Mouse (Mus musculus) kidney, adult 18-20 months (tissue): ENCODE data around the gene Grin3b.
A peak's percentile ranks its signal among the peaks of the same experiment; 100 is the strongest.

Experiments
- DNase-seq: peaks from one replicate; pipeline ENCODE4 v3.0.0; 2021

Gene Grin3b

DNA sequence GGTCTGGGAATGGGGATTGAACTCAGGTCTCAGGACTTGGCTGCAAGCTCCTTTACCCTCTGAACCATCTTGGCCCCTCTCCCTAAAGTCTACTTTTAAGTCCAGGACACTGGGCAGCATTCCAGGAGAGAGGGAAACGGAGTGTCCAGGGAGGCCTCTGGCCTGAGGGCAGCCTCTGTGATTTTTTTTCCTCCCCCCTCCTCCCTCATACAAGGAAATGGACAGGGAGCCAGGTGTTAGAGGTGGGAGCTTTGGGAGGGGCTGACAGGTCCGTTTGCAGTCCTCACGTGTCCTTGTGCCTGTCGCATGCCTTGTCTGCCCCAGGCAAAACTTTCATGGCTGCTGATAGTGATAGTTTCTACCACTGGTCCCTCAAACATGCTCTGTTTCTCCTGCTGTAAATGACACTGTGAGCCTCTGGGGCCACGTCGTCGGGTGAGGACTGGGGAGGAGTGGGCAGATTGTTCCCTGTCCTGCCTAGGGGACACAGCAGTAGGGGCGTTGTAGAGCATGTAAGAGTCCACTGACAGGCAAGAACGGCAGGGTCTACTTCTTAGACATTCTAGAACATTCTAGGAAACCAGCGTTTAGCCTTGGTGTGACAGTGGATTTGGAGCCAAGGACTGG lies 34.1 kb upstream of the Grin3b start:
- peak; percentile 77 for DNase-seq

DNA sequence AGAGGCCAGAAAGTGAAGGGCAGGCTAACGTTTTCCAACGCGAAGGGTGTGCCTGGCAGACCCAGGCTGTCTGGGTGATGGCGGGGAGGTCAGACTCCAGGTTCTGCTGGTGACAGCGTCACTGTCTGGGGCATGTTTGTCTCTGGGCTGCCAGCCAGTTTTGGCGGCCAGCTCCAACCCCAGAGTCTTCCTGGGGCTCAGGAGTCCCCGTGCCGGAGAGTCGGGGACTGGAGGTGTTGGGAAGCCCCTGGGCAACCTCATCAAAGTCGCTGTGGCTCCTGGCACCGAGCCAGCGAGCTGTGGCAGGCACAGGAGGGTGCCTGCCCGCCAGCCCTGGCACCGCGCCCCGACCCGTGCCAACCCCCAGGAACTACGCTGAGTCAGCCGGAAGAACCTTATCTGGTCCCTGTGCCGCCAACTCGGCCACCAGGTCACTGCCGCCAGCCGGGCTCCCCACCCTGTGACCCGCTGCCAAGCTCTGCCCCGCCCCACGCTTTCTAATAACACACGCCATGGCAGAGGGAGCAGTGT lies 33.5 kb upstream of the Grin3b start:
- DNase-seq = peak; percentile 84

DNA sequence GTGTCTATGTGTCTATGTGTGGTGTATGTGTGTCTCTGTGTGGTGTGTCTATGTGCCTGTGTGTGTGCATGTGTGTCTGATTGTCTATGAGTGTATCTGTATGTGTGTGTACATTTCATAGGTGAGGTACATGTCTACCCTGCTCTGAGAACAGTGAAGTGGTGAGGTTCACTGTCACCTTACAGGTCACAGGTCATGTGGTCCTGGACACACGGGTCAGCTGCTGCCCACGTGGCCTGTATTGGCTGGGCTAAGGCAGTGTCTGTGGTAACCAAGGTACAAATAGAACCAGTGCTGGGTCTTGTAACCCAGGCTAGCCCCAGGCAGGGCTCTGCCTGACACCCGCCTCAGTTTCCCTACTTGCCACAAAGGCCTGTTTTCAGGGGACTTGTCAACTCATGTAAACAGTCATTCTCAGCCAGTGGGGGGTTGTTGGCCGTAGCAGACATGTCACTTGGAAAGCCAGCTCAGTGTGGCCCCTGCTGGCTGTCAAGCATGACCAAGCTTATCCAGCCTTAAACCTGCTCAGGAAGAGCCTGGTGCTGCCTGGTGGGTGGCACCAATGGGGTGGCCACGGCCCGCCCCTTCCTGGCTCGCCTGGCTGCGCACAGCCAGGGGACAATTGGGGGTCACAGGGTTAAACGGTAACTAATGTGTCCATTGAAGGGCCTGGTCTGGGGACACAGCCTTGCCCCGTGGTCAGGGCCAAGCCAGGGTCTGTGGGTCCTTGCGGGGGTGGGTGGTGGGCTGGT lies 32.6 kb upstream of the Grin3b start:
- DNase-seq = peak; percentile 60

DNA sequence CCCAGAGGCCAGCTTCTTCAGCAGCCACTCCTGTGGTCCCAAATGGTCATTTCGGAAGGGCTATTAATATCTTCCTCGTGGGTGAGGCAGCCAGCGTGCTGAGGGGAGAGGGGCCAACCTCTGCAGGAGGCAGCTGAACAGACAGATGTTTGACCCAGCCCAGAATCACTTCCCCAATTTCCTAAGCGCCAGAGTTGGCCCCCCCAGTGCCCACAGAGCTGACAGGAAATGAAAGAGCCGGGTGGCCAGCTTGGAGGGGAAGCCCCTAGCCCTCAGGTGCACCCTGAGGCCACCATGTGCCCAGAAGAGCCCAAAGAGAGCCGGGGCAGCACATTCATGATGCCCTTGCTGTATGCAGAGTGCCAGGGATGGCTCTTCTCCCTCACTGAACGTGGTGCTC lies 29.8 kb upstream of the Grin3b start:
- no peak for DNase-seq

DNA sequence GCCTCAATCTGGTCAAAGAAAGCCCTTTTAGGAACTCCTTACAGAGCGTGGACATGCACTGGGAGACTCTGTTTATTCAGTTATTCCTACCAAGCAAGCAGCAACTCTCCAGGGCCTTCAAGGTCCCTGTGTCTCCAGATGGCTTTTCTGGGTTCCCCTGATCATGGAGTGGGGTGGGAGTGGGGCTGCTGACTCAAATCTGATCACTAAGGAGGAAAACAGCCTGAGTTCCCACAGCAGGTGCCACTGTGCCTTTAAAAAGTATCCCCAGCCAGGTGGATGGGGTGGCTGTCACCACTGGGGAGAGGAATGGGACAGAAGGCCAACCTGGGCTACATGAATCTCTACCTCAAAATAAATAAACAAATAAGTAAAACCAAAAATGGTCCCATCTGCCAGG lies 27.5 kb upstream of the Grin3b start:
- no peak for DNase-seq

DNA sequence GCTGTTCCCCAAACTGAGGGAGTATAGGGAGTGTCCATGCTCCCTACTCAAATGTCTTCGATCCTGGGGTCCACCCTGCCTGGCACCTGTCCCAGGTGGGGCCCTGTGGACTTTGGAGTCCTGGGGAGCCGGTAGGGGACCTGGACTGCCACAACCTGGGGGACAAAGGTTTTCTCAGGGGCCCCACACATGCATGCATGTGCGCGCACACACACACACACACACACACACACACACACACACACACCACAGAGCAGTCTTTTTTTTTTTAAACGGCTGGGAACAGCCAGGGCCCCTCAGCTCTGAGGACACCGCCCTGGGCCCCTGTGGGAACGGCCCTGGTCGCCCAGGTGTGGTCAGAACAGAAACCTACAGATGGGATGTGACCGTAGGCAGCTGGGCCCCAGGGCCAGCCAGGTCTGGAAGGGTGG lies 27.0 kb upstream of the Grin3b start:
- no peak for DNase-seq

DNA sequence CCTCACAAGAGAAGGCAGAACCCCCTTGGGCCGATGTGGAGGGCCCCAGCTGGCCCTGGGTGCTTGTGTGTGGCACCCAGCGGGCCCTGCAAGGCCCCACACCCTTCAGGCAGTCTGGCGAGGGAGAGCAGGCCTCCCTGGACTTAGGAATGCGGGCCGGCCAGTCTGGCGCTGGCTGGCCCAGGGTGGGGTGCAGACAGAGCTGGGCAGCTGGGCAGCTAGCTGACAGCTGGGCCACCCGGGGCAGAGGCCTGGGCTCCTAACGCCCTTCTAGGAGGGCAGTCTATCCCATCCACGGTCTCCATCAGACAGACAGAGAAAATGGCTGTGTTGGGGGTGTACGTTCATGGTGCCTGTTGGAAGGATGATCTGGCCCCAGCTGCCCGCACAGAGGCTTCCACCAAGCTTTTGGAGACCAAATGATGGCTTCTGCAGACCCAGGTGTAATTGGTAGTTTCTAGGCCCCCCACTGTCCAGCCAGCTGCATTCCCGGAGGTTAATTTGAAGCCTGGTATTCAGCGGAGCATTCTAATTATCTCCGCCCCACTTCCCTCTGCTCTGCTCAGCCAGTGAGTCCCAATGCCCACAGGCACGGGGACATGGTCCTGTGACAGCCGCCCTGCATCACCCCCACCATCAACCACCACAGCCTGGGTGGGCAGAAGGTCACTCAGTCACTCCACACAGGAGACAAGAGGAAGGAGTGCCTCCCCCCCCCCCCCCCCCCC lies 24.8 kb upstream of the Grin3b start:
- peak; percentile 71 for DNase-seq

DNA sequence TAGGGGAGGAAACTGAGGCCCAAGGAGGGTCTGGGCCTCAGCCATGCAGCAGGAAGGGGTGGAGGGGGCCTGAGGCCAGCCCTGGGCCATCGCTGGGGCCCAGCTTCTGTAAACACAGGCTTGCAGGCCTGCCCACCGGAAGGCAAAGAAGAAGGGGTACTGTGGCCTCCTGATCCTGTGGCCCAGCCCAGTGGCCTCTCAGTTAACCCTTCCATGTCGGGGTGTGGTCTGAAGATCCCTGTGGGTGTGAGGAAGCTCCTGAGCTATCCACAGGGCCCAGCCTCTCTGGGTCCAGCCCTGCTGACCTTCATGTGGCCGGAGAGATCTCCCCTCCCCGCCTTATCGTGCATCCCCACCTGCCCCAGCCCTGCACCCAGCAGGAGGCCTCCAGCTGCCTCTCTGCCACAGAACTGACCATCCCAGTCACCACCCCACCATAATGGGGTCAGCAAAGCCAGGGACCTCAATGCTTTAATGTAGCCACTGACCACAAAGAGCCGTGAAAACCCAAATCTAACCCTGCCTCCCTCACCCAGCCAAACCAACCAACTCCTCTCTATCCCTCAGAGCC lies 23.7 kb upstream of the Grin3b start:
- DNase-seq = no peak

DNA sequence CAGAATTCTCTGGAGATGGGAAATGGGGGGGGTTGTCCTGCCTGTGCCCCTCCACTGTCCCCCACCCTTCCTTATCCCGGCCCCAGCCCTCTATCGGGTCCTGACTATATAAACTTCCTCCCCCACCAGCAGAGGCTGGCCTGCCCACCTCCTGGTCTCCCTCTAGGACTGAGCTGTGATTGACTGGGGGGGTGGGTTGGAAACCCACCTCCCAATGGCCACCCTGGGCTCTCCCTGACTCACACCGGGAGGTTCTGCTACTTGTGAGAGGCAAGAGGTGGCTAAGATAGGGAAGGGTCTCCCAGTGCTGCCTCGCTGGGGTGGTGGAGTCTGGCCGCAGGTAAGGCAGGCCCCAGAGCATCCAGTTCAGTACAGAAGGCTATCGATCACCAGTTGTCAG lies 23.0 kb upstream of the Grin3b start:
- DNase-seq = no peak

DNA sequence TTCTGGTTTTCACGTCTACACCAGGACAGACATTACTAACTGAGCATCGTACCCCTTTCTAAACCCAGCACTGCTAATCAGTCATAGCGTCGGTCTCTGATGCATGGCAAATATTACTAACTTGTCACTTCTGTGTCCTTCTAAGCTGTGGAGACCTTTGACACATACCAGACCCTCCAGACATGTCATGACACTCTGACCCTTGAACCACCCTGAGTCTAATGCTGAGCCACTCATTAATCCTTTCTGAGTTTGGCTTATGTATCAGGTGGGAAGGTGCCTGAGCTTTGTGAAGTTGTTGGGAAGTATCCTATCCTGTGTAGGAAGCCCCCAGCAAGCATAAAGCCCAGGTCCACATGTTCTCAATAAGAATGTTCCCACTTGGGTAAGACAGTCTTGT lies 20.6 kb upstream of the Grin3b start:
- DNase-seq = no peak

DNA sequence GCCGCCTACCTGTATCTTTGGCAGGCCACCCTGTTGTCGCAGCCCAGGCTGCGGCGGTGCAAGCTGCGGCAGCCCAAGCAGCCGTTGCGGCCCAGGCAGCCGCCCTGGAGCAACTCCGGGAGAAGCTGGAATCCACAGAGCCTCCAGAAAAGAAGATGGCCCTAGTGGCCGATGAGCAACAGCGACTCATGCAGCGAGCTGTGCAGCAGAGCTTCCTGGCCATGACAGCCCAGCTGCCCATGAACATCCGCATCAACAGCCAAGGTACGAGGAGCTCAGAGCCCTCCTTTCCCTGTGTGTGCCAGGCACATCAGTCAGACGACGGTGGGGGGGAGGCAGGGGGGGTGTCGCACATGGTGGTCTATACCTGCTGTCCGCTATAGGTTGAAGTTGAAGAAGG lies 19.9 kb upstream of the Grin3b start:
- DNase-seq = no peak

DNA sequence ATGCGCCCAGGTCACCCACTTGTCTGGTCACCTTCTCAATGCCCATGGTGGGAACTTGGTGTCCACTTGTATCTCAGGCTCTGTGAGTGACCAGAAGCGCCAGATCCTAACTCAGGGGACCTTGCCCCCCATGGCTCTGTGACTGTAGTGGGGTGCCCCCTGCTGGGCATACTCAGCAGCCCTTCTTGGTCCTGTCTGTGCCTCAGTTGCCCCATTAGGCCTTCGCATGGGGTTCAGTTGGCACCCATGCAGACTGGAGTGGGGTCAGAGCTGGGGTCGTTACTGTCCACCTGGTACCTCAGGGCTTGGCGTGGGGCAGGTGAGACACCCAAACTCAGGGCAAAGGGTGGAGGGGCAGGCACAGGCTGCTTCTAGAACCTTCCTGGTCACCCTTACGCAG lies 16.6 kb upstream of the Grin3b start:
- peak; percentile 63 for DNase-seq

DNA sequence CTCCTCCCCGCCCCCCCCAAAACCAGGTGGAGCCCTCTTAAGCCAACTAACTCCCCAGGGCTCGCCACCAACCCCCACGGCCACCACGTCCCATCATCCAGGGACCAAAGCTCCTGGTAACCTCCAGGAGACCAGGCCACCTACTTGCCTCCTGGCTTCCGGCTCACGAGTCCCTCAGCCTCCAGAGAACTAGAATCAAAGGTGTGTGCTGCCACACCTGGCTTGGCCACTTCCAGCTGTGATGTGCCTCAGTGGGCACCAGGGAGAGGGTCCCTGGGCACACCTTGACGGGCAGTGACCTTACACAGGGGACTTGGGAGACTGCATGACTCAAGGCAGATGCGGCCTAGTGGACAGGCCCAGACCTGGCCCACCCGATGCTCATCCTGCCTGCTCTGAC lies 14.8 kb upstream of the Grin3b start:
- no peak for DNase-seq

DNA sequence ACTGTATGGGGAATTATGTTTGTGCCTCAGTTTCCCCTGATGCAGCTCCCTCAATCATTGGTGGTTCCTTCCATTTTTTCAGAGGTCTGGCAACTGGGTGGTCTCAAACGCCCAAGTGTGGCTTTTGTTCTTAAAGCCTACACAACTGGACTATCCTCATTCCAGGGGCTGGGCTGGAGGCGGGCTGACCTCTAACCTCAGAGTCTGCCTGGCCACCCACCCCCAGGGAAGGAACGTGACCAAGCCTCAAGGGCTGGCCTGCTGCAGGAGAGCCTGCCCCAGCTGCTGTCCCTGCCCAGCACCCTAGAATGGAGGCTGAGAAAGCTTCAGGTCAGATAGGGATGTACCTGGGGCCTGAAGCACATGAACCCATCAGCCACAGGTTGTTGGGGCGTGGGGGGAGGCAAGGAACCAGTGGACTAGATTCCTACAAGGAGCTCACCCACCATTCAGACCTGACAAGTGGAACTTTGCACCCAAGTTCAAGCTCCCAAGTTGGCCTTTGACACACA lies 13.8 kb upstream of the Grin3b start:
- no peak for DNase-seq

DNA sequence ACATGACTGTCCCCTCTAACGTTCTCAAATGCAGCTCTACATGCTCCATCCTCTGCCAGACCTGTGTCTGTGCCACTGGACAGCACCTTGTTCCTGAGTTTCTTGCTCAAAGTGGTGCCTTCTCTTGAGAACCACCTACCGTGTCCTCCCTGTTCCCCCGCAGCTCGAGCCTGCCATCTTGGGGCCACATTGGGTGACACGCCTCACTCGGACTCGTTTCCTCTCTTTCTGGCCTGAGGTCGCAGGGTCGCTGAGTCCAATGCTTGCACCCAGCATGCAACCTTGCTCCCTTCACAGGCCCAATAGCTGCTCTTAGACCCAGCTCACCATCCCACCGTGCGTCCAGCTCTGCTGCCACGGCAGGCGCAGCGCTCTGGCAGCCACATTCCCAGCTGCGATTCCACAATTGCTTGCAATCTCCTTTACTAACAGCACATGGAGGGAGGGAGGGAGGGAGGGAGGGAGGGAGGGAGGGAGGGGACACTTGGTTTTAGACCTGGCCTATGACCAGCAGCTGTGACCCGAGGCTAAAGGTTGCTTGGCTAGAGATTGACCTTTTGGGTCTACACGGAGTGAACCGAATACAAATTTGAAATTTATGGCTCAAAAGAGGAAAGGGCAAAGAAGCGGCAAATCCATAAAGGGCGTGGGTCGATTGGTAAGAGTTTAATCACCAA lies 12.2 kb upstream of the Grin3b start:
- DNase-seq = peak; percentile 91

DNA sequence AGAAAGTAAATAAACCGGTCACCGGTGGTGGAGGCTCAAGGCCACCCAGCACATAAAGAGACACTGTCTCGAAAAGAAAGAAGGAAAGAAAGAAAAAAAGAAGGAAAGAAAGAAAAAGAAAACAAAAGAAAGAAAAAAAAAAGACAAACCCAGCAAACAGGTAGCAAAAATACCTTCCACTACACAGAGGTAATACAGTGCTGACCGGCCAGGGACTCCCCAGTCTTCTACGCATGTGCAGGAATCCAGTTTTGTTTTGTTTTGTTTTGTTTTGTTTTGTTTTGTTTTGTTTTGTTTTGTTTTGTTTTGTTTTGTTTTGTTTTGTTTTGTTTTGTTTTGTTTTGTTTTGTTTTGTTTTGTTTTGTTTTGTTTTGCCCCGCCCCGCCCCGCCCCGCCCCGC lies 11.1 kb upstream of the Grin3b start:
- DNase-seq = peak; percentile 55

DNA sequence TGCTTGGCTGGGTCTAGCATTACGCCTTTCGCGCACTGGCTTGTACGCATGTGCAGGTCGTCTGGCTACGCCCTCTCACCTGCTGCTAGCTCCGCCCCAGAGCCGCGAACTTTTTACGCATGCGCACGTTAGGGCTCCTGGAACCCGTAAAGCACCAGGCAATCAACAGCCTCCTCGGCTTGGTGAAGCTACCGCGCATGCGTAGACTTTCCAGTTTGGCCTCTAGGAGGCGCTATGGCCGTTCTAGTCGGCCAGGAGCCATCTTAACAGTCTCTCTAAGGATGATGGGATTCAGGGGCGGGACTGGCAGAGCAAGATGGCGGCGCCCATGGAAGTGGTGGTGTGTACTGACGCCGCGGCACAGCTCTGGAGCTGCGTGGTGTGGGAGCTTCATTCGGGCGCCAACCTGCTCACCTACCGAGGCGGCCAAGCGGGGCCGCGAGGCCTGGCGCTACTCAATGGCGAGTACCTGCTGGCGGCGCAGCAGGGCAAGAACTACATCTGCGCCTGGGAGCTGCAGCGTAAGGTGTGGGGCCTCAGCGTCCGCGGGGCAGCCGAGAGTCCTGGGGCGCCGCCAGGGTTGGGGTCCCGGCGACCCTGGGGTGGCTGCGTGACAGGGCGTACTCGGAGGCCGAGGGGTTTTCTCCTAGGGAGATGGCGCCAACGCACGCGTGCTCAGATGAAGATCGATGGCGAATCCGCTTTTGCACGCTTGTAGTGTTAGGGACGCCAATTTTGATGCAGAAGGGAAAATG lies 10.5 kb upstream of the Grin3b start, which contains the start of gene Wdr18:
Gene Wdr18 (plus strand): TSS at position 306 of the 755 bp plus-strand sequence.
- DNase-seq = peak; percentile 99

DNA sequence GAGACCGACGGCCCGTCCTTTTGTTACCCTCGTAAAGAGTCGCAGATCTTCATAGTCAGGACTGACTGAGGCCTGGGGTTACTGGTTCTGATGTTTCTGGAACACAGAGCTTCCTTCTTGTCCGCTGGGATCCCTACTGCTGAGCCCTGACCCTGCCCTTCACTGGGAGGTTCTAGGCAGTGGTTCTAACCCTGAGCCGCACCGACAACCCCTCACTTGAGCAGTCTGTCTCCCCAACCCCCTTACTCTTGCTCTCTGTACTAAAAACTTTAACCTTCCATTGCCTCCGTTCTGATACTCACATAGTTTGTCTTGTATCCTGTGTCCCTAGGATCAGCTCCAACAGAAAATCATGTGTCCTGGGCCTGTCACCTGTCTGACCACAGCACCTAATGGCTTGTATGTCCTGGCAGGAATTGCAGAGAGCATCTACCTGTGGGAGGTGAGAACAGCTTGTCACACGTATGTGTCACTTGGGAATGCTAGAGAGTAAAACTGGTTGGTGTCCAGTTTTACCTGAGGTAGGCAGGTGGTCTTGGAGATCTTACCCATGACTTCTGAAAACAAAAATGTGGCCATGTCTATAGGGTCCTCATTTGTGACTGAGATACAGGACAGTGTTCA lies 9.7 kb upstream of the Grin3b start:
- DNase-seq = no peak

DNA sequence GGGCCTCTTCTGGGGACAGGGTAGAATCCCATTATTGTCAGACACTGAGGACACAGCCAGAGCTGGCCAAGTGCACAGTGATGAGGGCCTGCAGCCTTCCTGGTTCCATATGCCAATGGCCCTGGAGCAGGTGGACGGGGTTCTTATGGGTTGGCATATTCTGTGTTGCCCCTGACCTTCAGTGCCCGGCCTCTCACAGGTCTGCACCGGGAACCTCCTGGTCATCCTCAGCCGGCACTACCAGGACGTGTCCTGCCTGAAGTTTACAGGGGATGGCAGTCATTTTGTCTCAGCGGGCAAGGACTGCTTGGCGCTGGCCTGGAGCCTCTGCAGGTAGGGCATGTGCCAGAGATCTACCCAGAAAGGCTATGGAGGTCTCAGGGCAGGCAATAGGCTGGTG lies 5.8 kb upstream of the Grin3b start:
- no peak for DNase-seq

DNA sequence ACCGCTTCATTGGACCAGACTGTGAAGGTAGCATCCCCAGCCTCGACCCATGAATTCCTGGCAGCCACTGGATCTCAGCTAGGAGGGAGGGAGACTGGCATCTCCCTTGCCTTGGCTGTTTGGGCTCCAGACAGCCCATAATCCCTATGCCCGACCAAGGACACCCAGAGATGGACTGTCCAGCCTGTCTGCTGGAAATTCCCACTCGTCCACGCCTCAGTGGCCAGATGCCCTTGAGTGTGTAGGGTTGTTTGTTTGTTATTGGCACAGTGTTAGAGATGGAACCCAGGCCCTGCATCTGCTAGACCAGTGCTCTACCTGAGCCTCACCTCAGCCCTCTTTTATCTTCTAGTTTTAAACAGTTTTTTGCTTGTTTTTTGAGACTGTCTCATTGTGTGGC lies 5.2 kb upstream of the Grin3b start:
- no peak for DNase-seq

DNA sequence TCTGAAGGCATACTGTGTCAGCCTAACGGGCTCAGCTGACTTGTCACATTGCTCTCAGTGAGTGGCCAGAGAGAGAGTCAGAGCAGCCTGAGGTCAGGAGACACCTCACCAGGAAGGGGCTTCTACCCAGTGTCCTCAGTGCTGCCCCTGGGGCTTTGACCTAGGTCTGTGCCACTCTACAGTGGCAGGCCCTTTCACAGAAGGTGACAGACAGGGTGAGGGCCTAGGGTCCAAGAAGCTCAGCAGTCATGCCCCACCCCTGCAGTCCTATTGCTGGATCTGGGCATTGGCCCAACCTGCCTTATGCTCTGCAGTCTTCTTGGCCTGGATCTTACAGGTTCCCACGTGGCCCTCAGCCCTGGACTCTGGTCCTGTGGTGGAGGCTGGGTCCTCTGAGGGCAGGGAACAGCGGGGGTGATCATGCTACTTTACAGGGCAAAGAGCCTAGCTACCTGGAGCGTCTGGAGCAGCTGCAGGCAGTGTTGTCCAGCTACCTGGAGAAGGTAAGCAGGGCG lies 3.6 kb upstream of the Grin3b start:
- peak; percentile 81 for DNase-seq
